Mouse (Mus musculus) A20 (cell line): ENCODE results near the gene Dnm2.
A peak's percentile ranks its signal among the peaks of the same experiment; 100 is the strongest.
"Not testable (repeated sequence)": the region's sequence is repeated elsewhere in the genome, so short reads cannot be mapped to it uniquely, and the experiment has no call there.

Experiments used
- DNase-seq: peaks from one replicate; pipeline ENCODE4 v3.0.0-alpha.2; 2011; ENCODE audit warnings: low read depth, low spot score

The Dnm2 gene

GRCm38 (mm10) chr9:21498284-21498902 is 73.7 kb downstream of the Dnm2 start:
- DNase-seq, result no peak

- no peak for DNase-seq
Observed at GRCm38 (mm10) chr9:21503352-21503751, 78.6 kb downstream of the Dnm2 start.

- no peak for DNase-seq
Observed at GRCm38 (mm10) chr9:21505767-21506166, 81.1 kb downstream of the Dnm2 start.

- DNase-seq, result no peak
Observed at GRCm38 (mm10) chr9:21507753-21508430, 83.2 kb downstream of the Dnm2 start.

GRCm38 (mm10) chr9:21508871-21509404 is 84.2 kb downstream of the Dnm2 start:
- no peak for DNase-seq

GRCm38 (mm10) chr9:21509772-21510688 is 85.3 kb downstream of the Dnm2 start, which contains the start of gene Tmed1:
Gene Tmed1, minus strand, starts transcription at chr9:21510252.
- peak; percentile 93 for DNase-seq

- DNase-seq, result no peak
Observed at GRCm38 (mm10) chr9:21510689-21511015, 85.9 kb downstream of the Dnm2 start.

- DNase-seq, result no peak
Observed at GRCm38 (mm10) chr9:21511052-21511451, 86.3 kb downstream of the Dnm2 start.

- DNase-seq, result no peak
Observed at GRCm38 (mm10) chr9:21513466-21513865, 88.8 kb downstream of the Dnm2 start.

GRCm38 (mm10) chr9:21517947-21518495 is 93.3 kb downstream of the Dnm2 start:
- DNase-seq, result no peak

GRCm38 (mm10) chr9:21518690-21519089 is 94.0 kb downstream of the Dnm2 start:
- DNase-seq, result not testable (repeated sequence)

GRCm38 (mm10) chr9:21525142-21525936 is 100.6 kb downstream of the Dnm2 start:
- no peak for DNase-seq

GRCm38 (mm10) chr9:21525937-21526633 is 101.4 kb downstream of the Dnm2 start, which contains the start of gene AB124611:
Gene AB124611, plus strand, starts transcription at chr9:21526176.
- no peak for DNase-seq

GRCm38 (mm10) chr9:21526634-21526944 is 101.9 kb downstream of the Dnm2 start:
- no peak for DNase-seq

- no peak for DNase-seq
Observed at GRCm38 (mm10) chr9:21527100-21527801, 102.5 kb downstream of the Dnm2 start.

GRCm38 (mm10) chr9:21527917-21528324 is 103.2 kb downstream of the Dnm2 start:
- DNase-seq, result no peak

GRCm38 (mm10) chr9:21536501-21536900 is 111.8 kb downstream of the Dnm2 start:
- no peak for DNase-seq

- DNase-seq, result no peak
Observed at GRCm38 (mm10) chr9:21537009-21537408, 112.3 kb downstream of the Dnm2 start.

GRCm38 (mm10) chr9:21539981-21540753 is 115.5 kb downstream of the Dnm2 start:
- DNase-seq, result peak; percentile 44
